Mouse (Mus musculus): ENCODE results near the gene Rbm15b. TPM values are rescaled to one million over a fixed set of nuclear protein-coding genes. Genes with fewer than 3 reads are reported as not detected.

Gene Rbm15b
- total RNA-seq (2021) = 10 to 100 TPM; 90.2 to 93.0 TPM

DNA sequence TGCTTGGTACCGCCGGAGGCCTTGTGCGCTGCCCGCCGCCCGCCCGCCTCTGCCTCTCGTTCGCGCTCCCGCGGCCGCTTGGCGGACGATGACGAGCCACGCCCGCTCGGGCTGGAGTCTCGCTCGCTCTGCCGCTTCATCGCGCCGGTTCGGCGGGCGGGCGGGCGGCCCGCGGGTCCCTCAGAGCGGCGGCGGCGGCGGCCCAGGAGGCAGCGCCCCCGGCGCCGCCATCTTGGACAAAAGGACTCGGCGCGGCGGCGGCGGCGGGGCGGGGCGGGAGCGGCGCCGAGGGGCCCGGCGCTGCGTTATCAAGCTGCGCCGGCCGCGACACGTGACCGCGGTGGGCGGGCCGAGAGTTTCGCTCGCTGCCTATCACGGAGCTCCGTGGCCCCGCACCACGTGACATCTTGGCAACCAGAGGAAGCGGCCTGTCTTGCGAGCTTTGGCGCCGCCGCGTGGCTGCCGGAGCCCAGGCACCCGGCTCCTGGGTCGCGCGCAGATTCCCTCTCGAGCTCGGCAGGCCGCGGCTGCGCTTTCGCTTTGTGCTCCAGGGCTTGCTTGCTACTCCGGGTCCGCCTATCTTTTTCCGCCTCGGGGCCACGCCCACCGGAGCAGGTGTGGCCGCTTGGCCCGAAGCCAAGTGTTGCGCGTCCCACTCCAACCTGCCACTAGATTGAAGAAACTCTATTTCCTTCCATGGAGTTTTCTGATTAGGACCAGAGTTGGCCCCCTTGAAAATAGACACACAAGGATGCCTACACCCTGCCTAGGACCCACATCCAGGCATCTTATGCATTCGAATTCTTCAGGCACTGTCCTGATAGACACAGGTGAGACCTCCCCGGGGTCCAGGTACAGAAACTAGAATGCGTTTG lies at the start of gene Rbm15b:
Rbm15b (minus strand) TSS at position 601 of the 875 bp plus-strand sequence.
- intact Hi-C loops (cut with DNase I) = no loop called here
- peak; percentile 99 for DNase-seq

DNA sequence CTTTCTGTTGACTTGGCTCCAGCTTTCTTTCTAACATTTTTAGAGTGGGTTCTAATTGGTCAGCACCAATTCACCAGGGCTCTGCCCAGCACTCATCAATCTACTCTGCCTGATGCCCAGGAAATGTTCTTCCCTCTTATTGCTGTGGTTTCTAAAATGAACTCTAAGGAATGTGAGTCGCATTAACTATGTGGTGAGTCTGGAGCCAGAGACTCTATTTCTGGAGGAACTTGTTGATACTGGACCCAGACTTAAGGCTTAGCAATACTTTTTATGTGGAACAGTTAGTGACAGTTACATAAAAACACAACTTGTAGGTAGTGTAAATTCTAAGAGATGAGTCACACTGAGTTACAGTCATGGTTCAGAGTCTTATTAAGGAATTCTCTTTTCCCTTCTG lies 47.8 kb upstream of the Rbm15b start:
- DNase-seq = no peak
- intact Hi-C loops (cut with DNase I) = no loop called here

DNA sequence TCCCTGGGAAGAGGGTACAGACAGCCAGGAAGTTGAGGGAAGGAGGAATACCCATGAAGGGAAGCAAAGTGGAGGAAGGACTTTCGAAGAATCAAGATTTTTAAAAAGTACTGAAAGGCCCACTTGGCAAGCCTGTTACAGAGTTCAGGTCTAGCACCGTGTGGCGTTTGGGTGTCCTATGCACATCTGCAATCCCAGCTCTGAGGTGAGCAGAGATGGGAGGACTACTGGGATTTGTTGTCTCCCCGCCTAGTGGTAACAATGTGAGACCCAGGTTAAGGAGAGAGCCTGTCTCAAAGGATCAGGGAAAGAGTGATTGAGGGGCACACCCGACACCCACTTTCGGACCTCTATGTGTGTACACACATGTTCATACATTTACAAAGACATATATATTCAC lies 27.6 kb upstream of the Rbm15b start:
- no peak for DNase-seq
- intact Hi-C loops (cut with DNase I) = no loop called here

DNA sequence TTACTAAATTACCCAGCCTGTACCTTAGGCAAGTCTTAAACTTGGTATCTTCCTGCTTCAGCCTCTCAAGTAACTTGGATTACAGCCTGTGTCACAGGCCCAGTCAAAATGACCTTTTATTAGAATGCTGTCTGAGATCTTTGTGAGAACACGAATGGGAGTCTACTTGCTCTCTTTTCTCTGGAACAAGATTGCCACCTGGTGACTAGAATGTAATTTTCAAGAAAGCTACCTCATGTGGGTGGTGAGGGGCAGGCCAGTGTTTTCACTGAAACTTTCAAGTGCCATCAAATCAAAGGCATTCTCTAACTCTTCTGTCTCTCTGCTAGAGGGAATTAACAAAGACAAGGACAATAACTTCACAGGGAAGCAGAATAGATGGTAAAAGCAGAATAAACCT lies 26.5 kb upstream of the Rbm15b start:
- intact Hi-C loops (cut with DNase I) = no loop called here
- no peak for DNase-seq

DNA sequence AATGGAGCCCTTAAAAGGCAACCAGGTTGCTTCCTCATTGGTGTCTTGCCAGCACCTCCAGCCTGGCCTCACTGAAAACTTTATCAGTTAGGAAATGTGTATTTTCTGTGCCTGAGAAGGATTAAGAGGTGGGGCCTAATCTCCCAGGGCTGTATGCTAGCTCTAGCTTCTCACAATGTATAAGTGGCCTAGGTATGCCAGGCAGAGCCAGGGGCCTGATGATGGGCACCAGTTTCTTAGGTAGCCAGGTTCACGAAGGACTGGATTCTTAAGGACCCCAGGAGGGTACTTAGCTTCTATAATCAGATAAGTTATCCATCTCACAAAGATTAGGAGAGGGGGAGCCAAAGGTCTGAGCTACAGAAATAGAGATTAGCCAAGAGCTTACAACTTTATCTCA lies 24.4 kb upstream of the Rbm15b start:
- no peak for DNase-seq
- intact Hi-C loops (cut with DNase I) = no loop called here

DNA sequence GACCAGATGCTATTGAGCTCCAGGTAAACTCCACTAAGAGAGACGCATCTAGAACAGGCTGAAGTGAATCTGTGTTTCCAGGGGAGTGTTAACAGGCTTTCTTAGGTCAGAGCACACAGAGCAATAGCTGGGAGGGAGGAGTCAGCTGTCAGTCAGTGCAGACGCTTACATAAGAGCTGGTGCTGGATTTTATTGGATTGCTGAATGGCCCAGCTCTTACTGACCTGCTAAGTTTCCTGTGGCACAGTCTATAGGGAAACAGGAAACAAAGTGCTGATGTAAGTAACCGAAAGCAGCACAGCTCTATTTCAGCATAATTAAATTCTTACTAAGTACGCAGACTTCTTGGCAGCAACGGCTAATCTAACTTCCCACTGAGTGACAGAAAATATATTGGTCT lies 21.5 kb upstream of the Rbm15b start:
- intact Hi-C loops (cut with DNase I) = no loop called here
- DNase-seq = no peak

DNA sequence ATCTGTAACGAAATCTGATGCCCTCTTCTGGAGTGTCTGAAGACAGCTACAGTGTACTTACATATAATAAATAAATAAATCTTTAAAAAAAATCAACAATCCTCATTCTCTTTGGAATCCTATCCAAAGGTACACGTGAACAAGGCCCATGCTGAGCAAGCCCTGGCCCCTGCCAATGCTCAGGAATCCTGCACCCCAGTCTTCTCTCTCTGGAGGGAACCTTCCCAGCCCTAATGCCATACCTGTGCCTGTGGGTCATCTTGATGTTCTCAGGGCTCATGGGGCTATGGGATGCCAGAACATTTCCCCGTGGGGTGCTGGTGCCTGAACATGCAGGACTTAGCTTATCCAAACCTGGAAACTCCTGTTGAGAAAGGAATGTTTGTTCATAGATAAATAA lies 20.9 kb upstream of the Rbm15b start:
- intact Hi-C loops (cut with DNase I) = no loop called here
- no peak for DNase-seq

DNA sequence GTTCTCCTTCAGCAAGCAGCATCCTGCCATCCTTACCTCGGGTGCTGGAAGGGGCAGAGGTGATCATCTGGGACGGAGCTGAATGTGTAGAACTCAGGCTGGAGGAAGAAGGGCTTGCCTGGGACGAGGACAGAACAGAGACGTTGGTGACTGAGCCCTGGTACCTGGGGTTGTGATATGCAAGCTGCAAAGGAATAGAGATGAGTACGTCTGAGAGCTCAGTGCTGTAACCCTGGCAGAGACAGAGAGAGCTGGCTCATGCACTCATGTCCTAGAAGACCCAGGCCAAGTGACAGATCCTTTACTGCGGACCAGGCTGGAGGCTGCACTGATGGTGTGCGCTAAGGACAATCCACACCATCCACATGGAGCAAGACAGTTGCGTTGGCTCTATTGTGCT lies 19.4 kb upstream of the Rbm15b start:
- no peak for DNase-seq
- intact Hi-C loops (cut with DNase I) = no loop called here

DNA sequence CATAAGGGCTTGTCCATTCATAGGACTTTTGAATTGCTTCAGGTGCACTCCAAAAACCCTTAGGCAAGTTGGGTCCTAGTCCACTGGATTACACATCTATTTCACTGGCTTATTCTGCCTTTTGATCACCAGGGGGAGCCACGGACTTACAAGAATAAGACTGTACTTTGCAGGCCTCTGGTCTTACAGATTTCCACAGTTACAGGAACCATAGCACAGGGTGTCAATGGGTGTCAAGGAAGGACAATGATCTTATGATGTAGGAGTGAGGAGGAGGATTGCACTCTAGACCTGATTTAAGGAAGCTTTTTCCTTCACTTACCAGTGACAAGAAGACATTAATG lies 16.5 kb upstream of the Rbm15b start:
- no peak for DNase-seq

DNA sequence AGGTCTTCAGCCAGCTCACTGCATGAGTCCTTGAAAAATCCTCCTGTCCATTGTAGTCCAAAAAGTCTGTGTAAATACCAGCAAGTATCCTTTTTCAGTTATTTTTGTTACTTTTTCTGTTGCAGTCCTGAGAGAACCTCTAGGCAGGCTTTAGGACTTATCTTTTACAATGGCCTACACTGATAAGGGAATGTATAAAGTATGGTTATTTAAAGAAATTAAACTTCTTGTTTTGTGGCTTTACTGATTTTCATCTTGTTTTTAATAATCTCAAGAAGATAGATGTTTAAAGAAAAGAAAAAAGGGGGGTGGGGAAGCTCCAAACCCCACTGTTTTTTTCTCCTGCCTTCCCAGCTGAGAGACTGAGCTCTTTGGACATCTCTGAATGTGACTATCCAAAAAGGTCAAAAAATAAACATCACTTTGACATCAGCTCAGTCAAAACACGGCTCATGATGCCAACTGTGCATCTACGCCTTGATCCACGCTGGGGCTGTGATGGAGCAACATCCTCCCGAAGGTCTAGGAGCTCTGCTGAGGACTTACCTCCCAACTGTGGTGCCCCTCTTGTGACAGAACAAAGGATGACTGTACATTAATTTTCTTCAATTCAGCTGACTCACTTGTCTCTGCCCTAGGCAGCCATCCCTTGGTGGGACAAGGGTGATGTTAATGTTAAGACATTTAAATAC lies 16.0 kb upstream of the Rbm15b start:
- intact Hi-C loops (cut with DNase I) = loop anchor here (5.0 kb wide), 2 partner anchors 374 to 389 kb away; no protein-coding TSS in a partner anchor
- DNase-seq = no peak

More for the DNA sequence above, 16.5 kb upstream of the Rbm15b start:
- intact Hi-C loops (cut with DNase I) = loop anchor here (5.0 kb wide), 2 partner anchors 374 to 389 kb away; no protein-coding TSS in a partner anchor

DNA sequence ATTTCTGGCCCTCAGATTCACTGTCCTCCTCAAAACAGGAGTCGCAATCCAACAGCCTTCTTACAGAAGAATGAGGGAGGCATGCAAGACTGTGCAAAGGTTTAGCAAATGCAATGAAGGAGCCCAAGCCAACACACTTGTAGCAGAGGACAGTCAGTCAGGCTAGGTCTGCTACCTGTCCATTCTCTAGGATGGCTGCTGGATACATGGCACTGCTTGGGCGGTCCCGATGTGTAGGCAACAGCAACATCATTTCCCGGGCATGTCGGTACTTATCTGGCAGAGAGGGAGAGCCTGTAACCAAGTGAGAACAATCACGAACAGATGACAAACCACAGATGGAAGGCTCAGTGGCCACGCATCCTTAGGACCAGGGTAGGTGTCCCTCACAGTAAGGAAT lies 14.4 kb upstream of the Rbm15b start:
- no peak for DNase-seq
- intact Hi-C loops (cut with DNase I) = loop anchor here (5.0 kb wide), 2 partner anchors 376 to 391 kb away; no protein-coding TSS in a partner anchor

DNA sequence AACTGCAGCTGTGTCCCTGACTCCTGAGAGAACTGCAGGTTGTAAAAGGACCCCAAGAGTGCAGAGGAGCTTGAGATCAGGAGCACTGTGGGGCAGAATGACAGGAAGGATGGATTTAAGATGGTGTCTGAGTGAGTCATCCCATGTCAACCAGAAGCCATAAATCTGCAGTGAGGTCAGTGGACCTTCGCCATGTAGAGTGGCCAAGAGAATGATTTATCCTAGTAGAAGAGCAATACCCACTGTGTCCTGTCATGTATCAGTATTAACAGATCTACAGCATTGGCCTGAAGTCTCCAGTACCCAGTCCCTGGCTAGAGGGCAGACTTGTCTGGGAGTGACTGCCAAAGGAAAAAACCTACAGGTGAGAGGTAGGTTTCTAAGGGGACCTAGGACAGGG lies 11.7 kb upstream of the Rbm15b start:
- DNase-seq = no peak
- intact Hi-C loops (cut with DNase I) = no loop called here

DNA sequence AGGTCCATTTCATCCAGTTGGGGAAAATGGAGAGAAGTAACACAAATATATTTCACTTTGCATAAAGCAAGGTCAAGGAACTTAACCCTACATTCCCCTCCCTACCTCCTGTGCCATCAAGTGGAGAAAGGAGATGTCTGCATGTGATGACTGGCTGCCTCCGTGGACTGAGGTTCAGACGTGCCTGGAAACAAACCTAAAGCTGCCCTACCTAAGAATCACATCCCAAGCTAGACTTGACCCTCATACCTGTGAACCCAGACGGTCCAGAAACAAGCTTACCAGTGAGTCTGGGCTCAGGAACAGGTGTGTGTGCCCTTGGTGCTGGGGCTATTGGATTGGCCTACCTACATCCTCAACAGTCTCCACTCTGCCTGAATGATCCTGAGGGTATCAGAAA lies 6.1 kb upstream of the Rbm15b start:
- no peak for DNase-seq
- intact Hi-C loops (cut with DNase I) = no loop called here

DNA sequence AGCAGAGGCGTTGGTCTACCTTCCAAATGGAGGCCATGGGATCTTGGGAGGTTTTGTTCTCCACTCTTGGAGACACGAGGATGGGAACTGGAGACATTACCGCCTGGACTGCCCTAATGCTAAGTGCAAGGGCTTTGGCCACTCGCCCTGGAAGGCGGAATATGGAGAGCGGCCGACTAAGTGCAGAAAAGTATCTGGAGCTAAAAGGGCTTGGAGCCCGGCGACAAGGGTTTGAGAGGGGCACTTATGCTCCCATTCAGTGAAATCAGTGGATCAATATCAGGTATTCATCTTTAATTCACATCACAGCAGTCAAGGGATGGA lies 5.3 kb upstream of the Rbm15b start:
- no peak for DNase-seq
- intact Hi-C loops (cut with DNase I) = no loop called here

DNA sequence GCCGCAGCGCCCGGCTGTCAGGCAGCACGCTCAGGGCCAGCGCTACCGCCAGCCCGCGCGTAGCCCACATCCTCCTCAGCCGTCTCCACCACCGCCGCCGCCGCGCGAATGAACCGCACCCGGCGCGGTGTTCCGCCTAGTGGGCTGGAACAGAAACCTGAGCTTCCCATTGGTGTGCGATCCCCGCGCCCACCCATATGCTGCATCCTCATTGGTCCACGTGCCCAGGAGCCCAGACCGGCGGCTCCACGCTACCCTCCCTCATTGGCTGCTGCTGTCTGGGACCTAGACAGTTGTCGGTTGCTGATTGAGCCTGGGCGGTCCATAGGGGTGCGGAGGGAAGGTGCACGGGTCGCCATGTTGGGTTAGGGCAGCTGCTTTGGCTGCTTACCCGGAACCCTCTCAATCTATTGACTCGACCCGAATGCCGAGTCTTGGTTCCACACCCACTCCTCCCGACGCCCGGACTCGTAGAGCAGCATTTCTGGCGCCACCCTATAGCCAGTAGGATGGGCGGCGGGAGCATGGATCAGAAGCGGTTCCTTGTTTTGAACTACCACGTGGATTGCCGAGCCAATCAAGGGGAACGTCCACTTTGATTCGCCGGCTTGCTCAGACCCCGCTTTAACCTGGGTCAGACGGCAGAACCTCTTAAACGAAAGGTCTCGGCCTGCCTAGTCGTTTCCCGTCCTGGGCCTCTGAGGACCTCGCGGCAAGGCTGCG lies 4.8 kb upstream of the Rbm15b start, which contains the start of gene Manf:
Manf (minus strand) TSS at position 151 of the 723 bp plus-strand sequence.
- intact Hi-C loops (cut with DNase I) = no loop called here
- peak; percentile 98 for DNase-seq

DNA sequence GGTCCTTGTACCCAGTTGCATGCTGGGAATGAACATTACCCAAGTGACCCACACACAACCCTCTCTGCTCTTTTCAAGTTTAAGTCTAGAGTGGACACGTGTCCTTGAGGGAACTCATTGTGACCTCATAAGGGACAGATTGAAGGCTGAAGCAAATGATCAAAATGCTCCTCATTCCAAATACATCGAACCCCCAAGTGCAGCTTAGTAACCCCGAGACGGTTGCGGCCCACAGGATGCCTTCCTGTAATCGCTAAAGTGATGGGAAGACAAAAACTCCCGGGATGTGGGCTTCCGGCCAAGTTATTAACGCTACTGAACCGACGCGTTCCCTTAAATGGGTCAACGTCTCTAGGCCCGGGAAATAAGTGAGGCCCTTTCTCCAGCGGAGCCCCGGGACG lies 4.1 kb upstream of the Rbm15b start:
- intact Hi-C loops (cut with DNase I) = no loop called here

DNA sequence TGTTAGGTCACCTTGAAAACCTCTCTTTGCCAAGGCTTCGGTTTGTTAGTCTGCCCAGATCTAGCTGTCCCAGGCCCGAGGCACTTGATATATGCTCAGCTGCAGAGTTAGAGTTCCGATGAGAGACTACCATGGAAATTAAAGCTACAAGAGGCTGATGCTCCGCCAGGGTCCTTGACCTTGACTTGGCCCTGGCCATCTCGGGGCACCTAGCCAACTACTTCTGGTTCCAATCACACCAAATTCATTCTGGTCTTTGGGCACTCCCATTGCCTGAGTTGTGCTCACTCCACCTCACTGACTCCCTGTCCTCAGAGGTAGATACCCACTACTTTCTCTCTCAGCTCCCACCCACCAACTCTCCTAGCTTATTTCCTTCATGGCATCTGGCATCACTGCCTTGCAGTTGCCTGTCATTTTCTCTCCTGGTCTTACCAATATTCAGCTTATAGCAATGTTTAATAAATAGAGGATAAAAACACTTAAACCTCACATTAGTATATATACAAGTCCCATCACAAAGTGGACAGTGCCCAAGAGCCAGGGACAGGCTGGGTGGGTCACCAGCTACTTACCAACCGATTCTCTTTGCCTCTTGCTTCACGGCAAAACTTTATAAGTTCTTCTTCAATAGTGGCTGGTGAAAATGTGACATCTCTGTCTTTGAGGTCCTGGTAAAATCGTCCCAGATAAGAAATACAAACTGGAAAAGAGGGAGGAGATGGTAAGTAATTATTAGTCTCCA lies 3.4 kb upstream of the Rbm15b start:
- DNase-seq = no peak
- intact Hi-C loops (cut with DNase I) = no loop called here

More for the DNA sequence above, 4.1 kb upstream of the Rbm15b start:
- DNase-seq = no peak

DNA sequence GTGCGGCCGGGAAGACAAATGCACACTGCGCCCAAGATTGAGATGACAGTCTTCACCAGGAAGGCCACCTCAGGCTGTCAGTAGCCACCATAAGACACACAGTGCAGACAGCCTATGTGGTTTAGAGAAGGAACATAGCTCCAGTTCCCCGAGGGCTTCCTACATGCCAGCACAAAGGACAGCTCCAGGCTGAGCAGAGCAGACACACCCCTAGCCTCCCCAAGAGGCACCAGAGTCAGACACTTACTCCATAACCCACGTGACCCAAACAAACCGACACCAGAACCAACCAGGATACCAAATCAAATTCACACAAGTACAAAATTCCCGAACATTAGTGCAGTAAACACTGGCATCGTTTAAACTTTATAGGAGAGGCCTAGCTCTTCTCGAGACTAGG lies 2.1 kb upstream of the Rbm15b start:
- no peak for DNase-seq

DNA sequence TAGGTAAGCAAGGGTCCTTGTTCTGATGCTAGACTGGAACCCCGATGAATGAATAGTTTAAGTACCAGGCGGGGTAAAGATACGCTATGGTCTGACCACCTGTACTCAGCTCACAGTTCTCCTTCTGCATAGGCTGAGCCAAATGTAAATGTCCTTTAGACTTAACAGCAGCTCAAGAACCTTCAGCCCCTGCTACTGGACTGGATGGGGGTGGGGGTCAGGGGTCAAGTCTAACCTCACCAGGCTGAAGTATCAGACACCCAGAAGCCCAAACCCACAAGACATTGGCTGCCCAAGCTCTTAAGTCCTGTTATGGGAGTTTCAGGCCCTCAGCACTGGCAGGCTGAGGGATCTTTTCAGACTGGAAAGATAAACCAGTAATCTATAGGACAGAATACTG lies 1.1 kb upstream of the Rbm15b start:
- intact Hi-C loops (cut with DNase I) = no loop called here
- DNase-seq = no peak

More for the DNA sequence above, 2.1 kb upstream of the Rbm15b start:
- intact Hi-C loops (cut with DNase I) = no loop called here

DNA sequence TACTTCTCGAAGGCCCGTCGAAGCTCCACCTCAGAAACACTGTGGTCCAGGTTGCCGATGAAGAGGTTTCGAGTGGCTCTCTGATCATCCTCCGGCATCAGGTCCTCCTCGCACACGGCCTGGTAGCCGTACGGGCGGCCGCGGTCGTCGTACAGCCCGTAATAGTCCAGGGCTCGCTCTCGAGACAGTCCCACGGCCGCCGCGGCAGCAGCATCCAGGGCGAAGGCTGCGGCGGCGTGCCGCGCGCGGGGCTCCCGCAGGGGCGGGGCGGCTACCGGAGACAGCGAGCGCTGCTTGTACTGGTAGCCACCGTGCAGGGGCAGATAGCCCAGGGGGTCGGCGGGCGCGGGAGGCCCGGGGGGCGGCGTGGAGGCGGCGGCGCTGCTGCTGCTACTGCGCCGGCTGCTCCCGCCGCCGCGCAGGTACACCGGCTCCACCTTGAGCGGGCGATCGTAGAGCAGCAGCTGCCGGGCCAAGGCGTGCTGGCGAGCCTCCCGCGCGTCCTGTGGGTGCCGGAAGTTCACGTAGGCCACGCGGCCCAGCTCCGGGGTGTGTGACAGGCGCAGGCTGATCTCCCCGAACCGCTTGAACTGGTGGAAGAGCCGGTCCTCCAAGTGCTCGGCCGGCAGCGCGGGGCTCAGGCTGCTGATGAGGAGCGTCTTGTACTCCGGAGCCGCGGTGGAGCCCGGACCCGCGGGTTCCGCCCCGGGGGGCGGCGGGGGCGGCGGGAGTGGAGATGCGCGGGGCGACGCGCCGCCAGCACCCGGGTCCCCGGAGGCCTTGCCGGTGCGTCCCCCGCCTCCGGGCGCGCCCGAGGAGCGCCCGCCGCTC lies 1.1 kb downstream of the Rbm15b start:
- intact Hi-C loops (cut with DNase I) = no loop called here

More for the DNA sequence above, 1.1 kb downstream of the Rbm15b start:
- peak; percentile 53 for DNase-seq
